Mouse (Mus musculus) neural tube, embryonic 15.5 days (tissue): ENCODE data around the gene Odf3l1. TPM values are rescaled to one million over a fixed set of nuclear protein-coding genes. Genes with fewer than 3 reads are reported as not detected.

Experiments
- ATAC-seq: fragments of 200-750 bp; cut with Nextera tagmentation; 2 replicates; pipeline ENCODE4 v1.8.0; 2017; ENCODE audit warnings: mild to moderate bottlenecking, moderate TSS enrichment, moderate library complexity; ENCODE audit not compliant: low FRiP score
- H3K27ac ChIP-seq: fragments of 300-500 bp; sonication (generic); replicated peaks from 2 replicates; pipeline ENCODE4 v1.5.1; 2015; ENCODE audit warnings: mild to moderate bottlenecking, inconsistent platforms
- H3K27me3 ChIP-seq: fragments of 300-500 bp; sonication (generic); replicated peaks from 2 replicates; pipeline ENCODE4 v1.6.1; 2015; ENCODE audit warnings: inconsistent platforms
- H3K36me3 ChIP-seq: fragments of 300-500 bp; sonication (generic); 2 replicates; pipeline ENCODE4 v1.6.1; 2015; ENCODE audit warnings: inconsistent platforms
- H3K4me1 ChIP-seq: fragments of 300-500 bp; sonication (generic); 2 replicates; pipeline ENCODE4 v1.6.1; 2015; ENCODE audit warnings: inconsistent platforms
- H3K4me2 ChIP-seq: fragments of 300-500 bp; sonication (generic); 2 replicates; pipeline ENCODE4 v1.6.1; 2015; ENCODE audit warnings: inconsistent platforms, mild to moderate bottlenecking, moderate library complexity
- H3K4me3 ChIP-seq: fragments of 300-500 bp; sonication (generic); replicated peaks from 2 replicates; pipeline ENCODE4 v1.5.1; 2015; ENCODE audit warnings: mild to moderate bottlenecking, inconsistent platforms
- H3K9ac ChIP-seq: fragments of 300-500 bp; sonication (generic); replicated peaks from 2 replicates; pipeline ENCODE4 v1.6.1; 2015; ENCODE audit warnings: mild to moderate bottlenecking, inconsistent platforms
- H3K9me3 ChIP-seq: fragments of 300-500 bp; sonication (generic); replicated peaks from 2 replicates; pipeline ENCODE4 v1.6.1; 2016; ENCODE audit warnings: inconsistent platforms
- WGBS: fragments of 180-500 bp; shearing (Covaris S2); methylation state at CpG from one replicate; pipeline ENCODE4 v1.1.7; 2015; ENCODE audit warnings: mixed read lengths; 5-methylcytosine and 5-hydroxymethylcytosine counted together
- polyA plus RNA-seq: library from polyadenylated mRNA; unstranded; fragments of >200 nt; fragmentation: Nextera tagmentation; extraction: Ambion mirVana; gene quantifications from 2 replicates; pipeline ENCODE4 v1.2.1, GENCODE M21; 2015

Gene Odf3l1
- polyA plus RNA-seq, 1 experiment from 2014 or later: 0.28 TPM

DNA sequence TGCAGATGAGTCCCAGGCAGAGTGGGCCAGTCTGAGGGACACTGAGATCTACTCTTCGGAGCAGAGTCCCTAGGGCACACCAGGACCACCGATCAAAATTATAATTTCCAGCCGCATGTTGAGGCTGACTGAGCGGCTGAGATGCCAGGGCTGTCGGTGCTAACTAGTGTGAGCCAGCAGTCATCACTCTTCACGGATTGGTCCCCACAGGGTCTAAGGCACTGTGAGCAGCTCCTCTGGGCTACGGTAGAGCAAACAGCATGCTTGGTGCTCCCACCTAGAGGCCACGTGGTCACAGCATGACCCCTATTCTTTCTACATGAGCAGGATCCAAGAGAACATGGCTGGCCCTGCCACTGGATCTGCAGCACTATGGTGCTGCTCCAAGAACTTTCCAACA is 28.8 kb upstream of the Odf3l1 start:
- H3K4me3 ChIP-seq: no peak overlapping the region
- H3K27ac ChIP-seq: no peak overlapping the region
- H3K4me1 ChIP-seq: peaks cover 25% of the 10 kb centered on the region
- H3K9me3 ChIP-seq: no peaks in the 10 kb centered on the region
- H3K27me3 ChIP-seq: peaks cover 7% of the 10 kb centered on the region; the same call in 1 of the 2 replicates
- H3K36me3 ChIP-seq: no peaks in the 10 kb centered on the region
- ATAC-seq: no peak
- WGBS: 49% methylated on average over 8 of the region's 8 CpGs
- H3K4me2 ChIP-seq: no peak overlapping the region
- no peak overlapping the region for H3K9ac ChIP-seq

DNA sequence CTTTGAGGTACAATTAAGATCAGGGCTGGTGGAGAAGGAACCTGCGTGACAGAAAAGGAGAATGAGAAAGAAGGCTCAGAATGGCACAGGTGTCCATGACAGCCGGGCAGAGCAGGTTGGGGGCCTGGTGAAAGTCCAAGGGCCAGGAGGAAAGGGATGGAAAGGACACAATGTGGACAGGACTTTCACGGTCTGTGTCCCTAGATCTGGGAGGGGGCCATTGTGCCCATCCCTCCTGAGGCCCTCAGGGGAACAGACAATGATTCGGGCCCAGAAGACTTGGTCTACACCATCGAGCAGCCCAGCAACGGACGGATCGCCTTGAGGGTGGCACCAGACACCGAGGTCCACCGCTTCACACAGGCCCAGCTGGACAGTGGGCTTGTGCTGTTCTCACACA is 27.6 kb upstream of the Odf3l1 start:
- 90% methylated on average over 10 of the region's 10 CpGs for WGBS

DNA sequence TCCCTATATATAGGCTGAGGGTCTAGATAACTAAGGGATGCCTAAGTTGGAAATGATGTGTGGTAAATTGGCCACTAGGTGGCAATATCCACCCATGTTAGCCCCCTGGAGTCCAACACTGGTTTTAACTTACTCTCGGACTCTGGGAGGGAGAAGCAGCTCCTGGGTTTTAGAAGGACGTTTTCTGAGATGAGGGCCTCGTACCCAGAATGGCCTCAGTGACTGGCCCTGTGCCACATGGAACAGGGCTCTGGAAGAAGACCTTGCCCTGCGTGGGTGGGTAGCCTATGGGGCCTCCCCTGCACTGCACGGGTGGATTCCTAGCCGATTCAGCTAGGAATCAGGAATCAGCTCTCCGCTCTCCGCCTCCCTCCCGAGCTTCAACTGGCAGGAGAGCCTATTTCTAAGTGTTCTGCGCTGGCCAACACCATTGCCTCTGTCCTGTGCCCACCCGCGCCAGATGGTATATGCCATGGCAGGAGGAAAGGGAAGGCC is 27.1 kb upstream of the Odf3l1 start:
- peak; percentile 32; the same call in 1 of the 2 replicates for ATAC-seq
- WGBS: 28% methylated on average over 12 of the region's 12 CpGs
- Histone ChIP-seq H3K9me3 (no peaks in the 10 kb centered on the region), H3K4me2 (peak overlapping the region; percentile 50), H3K4me3 (no peak overlapping the region), H3K27me3 (peaks cover 7% of the 10 kb centered on the region), H3K27ac (no peak overlapping the region), H3K36me3 (no peaks in the 10 kb centered on the region), H3K4me1 (peaks cover 25% of the 10 kb centered on the region), H3K9ac (peak overlapping the region; percentile 33; the same call in 1 of the 2 replicates)

More for the DNA sequence above, 27.6 kb upstream of the Odf3l1 start:
- no peak overlapping the region for H3K27ac ChIP-seq
- no peaks in the 10 kb centered on the region for H3K9me3 ChIP-seq
- no peak overlapping the region for H3K9ac ChIP-seq
- no peak for ATAC-seq
- H3K4me2 ChIP-seq: peak overlapping the region; percentile 50; the same call in 1 of the 2 replicates
- no peaks in the 10 kb centered on the region for H3K36me3 ChIP-seq
- peaks cover 25% of the 10 kb centered on the region for H3K4me1 ChIP-seq
- H3K27me3 ChIP-seq: peaks cover 7% of the 10 kb centered on the region
- H3K4me3 ChIP-seq: no peak overlapping the region

DNA sequence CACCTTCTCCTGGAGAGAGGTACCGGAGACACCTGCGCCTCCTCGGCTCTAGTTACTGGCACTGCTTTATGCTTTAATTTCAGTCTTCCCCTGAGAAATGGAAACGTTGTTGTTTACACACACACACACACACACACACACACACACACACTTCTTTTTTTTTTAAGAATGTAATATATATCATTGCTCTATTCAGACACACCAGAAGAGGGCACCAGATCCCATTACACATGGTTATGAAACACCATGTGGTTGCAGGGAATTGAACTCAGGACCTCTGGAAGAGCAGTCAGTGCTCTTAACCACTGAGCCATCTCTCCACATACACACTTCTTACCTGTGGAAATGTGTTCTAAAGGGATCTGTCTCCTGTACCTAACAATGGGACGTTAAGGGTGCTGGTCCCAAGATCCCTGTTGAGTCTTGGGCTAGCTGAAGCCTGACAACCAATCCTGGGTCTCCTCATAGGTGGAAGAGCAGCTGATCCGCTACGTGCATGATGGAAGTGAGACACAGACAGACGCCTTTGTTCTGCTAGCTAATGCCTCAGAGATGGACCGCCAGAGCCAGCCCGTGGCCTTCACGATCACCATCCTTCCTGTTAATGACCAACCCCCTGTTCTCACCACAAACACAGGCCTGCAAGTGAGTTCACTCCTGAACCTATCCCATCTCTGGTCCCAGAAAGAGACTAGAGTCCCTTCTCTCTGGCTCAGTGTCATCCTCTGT is 26.2 kb upstream of the Odf3l1 start:
- H3K27ac ChIP-seq: no peak overlapping the region
- peaks cover 7% of the 10 kb centered on the region for H3K27me3 ChIP-seq
- peaks cover 25% of the 10 kb centered on the region for H3K4me1 ChIP-seq
- 73% methylated on average over 11 of the region's 11 CpGs for WGBS
- H3K9ac ChIP-seq: 0 out of 2 replicates have a peak overlapping the region, but pooled peaks have one; percentile 27
- no peak for ATAC-seq
- peak overlapping the region; percentile 62; the same call in 1 of the 2 replicates for H3K4me2 ChIP-seq
- H3K36me3 ChIP-seq: no peaks in the 10 kb centered on the region
- H3K9me3 ChIP-seq: no peaks in the 10 kb centered on the region
- no peak overlapping the region for H3K4me3 ChIP-seq

DNA sequence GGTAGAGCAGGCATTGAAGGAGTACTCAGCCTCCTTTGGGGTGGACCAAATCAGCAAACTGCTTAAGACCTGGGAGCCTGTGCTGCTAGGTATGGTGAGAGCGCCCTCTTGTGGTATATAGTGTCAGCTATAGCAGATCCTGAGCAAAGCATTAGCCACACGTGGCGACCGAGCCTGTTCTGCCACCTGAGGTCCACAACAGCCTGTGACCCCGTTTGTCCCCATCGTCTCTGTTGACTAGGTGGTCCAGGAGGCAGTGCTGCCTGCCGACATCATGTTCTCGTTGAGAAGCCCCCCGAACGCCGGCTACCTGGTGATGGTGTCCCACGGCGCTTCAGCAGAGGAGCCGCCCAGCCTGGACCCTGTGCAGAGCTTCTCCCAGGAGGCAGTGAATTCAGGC is 25.3 kb upstream of the Odf3l1 start:
- H3K9me3 ChIP-seq: no peaks in the 10 kb centered on the region
- peak; percentile 71 for ATAC-seq
- H3K36me3 ChIP-seq: no peaks in the 10 kb centered on the region
- WGBS: 7% methylated on average over 14 of the region's 14 CpGs
- H3K27ac ChIP-seq: no peak overlapping the region
- H3K9ac ChIP-seq: peak overlapping the region; percentile 27; the same call in 1 of the 2 replicates
- H3K4me1 ChIP-seq: peaks cover 25% of the 10 kb centered on the region
- peak overlapping the region; percentile 29 for H3K4me3 ChIP-seq
- peaks cover 7% of the 10 kb centered on the region for H3K27me3 ChIP-seq
- H3K4me2 ChIP-seq: peak overlapping the region; percentile 62

DNA sequence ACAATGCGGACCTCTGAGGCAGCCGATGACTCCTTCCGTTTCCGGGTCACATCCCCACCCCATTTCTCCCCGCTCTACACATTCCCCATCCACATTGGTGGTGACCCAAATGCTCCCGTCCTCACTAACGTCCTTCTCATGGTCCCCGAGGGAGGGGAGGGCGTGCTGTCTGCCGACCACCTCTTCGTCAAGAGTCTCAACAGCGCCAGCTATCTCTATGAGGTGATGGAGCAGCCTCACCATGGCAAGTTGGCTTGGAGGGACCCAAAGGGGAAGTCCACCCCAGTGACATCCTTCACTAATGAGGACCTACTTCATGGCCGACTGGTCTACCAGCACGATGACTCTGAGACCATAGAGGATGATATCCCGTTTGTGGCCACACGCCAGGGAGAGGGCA is 23.1 kb upstream of the Odf3l1 start:
- H3K36me3 ChIP-seq: no peaks in the 10 kb centered on the region
- H3K4me2 ChIP-seq: no peak overlapping the region
- no peaks in the 10 kb centered on the region for H3K9me3 ChIP-seq
- H3K27ac ChIP-seq: no peak overlapping the region
- H3K27me3 ChIP-seq: peaks cover 4% of the 10 kb centered on the region
- H3K4me3 ChIP-seq: no peak overlapping the region
- no peak overlapping the region for H3K9ac ChIP-seq
- no peak for ATAC-seq
- WGBS: 94% methylated on average over 16 of the region's 16 CpGs
- H3K4me1 ChIP-seq: peaks cover 18% of the 10 kb centered on the region

DNA sequence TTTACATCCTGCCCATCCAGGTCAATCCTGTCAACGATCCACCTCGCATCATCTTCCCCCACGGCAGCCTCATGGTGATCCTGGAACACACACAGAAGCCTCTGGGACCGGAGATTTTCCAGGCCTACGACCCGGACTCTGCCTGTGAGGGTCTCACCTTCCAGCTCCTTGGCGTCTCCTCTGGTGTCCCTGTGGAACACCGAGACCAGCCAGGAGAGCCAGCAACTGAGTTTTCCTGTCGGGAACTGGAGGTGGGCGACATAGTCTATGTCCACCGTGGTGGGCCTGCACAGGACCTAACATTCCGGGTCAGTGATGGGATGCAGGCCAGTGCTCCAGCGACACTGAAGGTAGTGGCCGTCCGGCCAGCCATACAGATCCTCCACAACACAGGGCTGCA is 22.1 kb upstream of the Odf3l1 start:
- no peak for ATAC-seq
- no peaks in the 10 kb centered on the region for H3K9me3 ChIP-seq
- H3K4me3 ChIP-seq: no peak overlapping the region
- H3K36me3 ChIP-seq: no peaks in the 10 kb centered on the region
- peaks cover 4% of the 10 kb centered on the region for H3K27me3 ChIP-seq
- peaks cover 23% of the 10 kb centered on the region for H3K4me1 ChIP-seq
- H3K27ac ChIP-seq: no peak overlapping the region
- 93% methylated on average over 15 of the region's 15 CpGs for WGBS
- H3K4me2 ChIP-seq: no peak overlapping the region
- H3K9ac ChIP-seq: no peak overlapping the region

DNA sequence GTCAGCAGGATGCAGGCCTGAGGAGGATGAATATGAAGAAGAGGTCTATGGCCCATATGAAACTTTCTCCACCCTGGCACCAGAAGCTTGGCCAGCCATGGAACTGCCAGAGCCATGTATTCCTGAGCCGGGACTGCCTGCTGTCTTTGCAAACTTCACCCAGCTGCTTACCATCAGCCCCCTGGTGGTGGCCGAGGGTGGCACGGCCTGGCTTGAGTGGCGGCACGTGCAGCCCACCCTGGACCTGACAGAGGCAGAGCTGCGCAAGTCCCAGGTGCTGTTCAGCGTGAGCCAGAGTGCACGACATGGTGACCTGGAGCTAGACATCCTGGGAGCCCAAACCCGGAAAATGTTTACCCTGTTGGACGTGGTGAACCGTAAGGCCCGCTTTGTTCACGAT is 21.6 kb upstream of the Odf3l1 start:
- Histone ChIP-seq H3K9me3 (no peaks in the 10 kb centered on the region), H3K27ac (no peak overlapping the region), H3K36me3 (no peaks in the 10 kb centered on the region), H3K4me3 (no peak overlapping the region), H3K27me3 (peaks cover 4% of the 10 kb centered on the region), H3K4me2 (no peak overlapping the region), H3K4me1 (peaks cover 22% of the 10 kb centered on the region), H3K9ac (no peak overlapping the region)
- 64% methylated on average over 13 of the region's 13 CpGs for WGBS
- no peak for ATAC-seq

DNA sequence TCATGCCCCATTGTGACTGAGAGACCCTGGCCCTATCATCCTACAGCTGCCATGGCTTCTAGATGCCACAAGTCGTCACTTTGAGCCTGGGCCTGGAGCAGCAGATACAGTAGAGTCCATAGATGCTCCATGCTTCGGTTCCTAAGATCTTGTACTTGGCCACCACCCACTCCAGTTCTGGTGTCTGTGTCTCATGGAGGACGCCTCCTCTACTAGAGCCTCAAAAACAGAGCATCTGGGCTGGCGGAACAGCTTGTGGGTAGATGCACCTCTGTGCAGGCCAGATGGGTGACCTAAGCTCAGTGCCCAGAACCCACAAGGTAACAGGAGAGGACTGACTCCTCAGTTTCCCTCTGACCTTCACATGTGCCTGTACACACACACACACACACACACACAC is 19.8 kb upstream of the Odf3l1 start:
- Histone ChIP-seq H3K4me2 (no peak overlapping the region), H3K4me3 (no peak overlapping the region), H3K27ac (no peak overlapping the region), H3K9me3 (no peaks in the 10 kb centered on the region), H3K9ac (no peak overlapping the region), H3K4me1 (peaks cover 15% of the 10 kb centered on the region), H3K36me3 (no peaks in the 10 kb centered on the region), H3K27me3 (no peaks in the 10 kb centered on the region; the same call in 1 of the 2 replicates)
- WGBS: 82% methylated on average over 4 of the region's 4 CpGs
- no peak for ATAC-seq

DNA sequence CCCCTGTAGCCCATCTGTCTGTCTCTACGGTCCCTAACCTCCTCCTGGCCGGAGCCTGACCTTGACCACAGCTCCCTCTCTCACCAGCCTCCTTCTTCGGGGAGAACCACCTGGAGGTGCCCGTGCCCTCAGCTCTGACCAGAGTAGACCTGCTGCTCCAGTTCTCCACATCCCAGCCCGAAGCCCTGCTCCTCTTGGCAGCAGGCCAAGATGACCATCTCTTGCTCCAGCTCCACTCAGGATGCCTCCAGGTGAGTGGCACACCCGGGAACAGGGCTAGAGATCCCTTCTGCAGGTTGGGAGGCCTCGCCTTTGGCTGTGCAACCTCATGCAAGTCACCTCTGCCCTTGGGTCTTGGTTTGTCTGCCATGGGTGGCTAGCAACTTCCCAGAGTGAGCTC is 19.0 kb upstream of the Odf3l1 start:
- WGBS: 85% methylated on average over 7 of the region's 7 CpGs
- Histone ChIP-seq H3K27ac (no peak overlapping the region), H3K36me3 (no peaks in the 10 kb centered on the region), H3K9ac (no peak overlapping the region), H3K4me2 (no peak overlapping the region), H3K4me1 (peaks cover 15% of the 10 kb centered on the region), H3K27me3 (no peaks in the 10 kb centered on the region; the same call in 1 of the 2 replicates), H3K4me3 (no peak overlapping the region), H3K9me3 (no peaks in the 10 kb centered on the region)
- no peak for ATAC-seq

DNA sequence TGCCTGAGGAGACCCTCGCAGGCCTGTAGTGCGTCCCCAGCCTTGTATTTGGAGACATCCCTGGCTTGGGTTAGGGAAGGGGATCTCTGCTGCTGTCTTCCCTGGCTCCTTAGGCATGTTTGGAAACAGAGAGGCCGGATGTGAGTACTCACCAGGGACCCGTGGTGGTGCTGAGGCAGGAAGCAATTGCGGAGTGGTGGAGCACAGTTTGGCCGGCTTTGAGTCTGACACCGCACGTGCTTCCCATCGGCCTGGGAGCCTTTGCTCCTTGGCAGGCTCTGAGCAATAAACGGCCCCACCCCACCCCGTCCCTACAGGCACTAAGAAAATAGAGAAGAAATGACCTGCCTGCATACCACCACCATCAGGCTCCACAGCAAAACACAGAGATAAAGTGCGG is 18.3 kb upstream of the Odf3l1 start:
- H3K9me3 ChIP-seq: no peaks in the 10 kb centered on the region
- no peak for ATAC-seq
- peaks cover 15% of the 10 kb centered on the region for H3K4me1 ChIP-seq
- H3K4me3 ChIP-seq: no peak overlapping the region
- H3K27ac ChIP-seq: peak overlapping the region; percentile 48; the same call in 1 of the 2 replicates
- no peaks in the 10 kb centered on the region for H3K36me3 ChIP-seq
- H3K9ac ChIP-seq: no peak overlapping the region
- 61% methylated on average over 12 of the region's 12 CpGs for WGBS
- H3K27me3 ChIP-seq: no peaks in the 10 kb centered on the region
- H3K4me2 ChIP-seq: no peak overlapping the region

DNA sequence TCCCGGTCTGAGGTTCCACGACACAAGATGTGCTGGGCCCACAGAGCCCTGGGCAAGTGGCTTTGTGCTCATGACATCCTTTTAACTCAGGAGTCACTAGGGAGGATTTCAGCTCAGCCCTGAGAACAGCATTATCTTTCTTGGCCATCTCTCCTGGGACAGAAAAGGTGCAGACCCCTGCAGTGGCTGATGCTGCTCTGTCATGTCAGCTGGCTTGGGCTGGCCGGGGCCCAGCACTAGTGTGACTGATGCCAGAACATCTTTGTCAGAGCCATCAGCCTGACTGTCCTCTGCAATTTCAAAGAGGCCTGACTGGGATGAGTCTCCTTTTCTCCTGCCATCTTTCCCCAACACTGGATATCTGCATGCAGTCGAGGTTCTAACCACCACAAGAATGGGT is 17.8 kb upstream of the Odf3l1 start:
- H3K9ac ChIP-seq: no peak overlapping the region

More for the DNA sequence above, 17.8 kb upstream of the Odf3l1 start:
- 60% methylated on average over 4 of the region's 4 CpGs for WGBS
- H3K9me3 ChIP-seq: no peaks in the 10 kb centered on the region
- H3K27me3 ChIP-seq: no peaks in the 10 kb centered on the region
- no peak for ATAC-seq
- H3K36me3 ChIP-seq: no peaks in the 10 kb centered on the region
- H3K4me1 ChIP-seq: peaks cover 15% of the 10 kb centered on the region
- no peak overlapping the region for H3K4me3 ChIP-seq
- no peak overlapping the region for H3K4me2 ChIP-seq
- H3K27ac ChIP-seq: peak overlapping the region; percentile 48; the same call in 1 of the 2 replicates
